Mouse (Mus musculus) brain, embryonic 14.5 days (tissue): Measurements from ENCODE around the gene Ppp1r13b. TPM values are rescaled to one million over a fixed set of nuclear protein-coding genes. Genes with fewer than 3 reads are reported as not detected.

Experiments used
- DNase-seq: peaks from one replicate; pipeline ENCODE4 v3.0.0-alpha.2; 2011; ENCODE audit warnings: low read depth
- CTCF ChIP-seq: fragments of 200-500 bp; IDR thresholded peaks from 2 replicates; pipeline ENCODE4 v1.5.1; 2012; ENCODE audit warnings: inconsistent platforms, mild to moderate bottlenecking, moderate library complexity, borderline replicate concordance; ENCODE audit not compliant: insufficient read depth, insufficient read length; ENCODE audit errors: extremely low read depth
- POLR2A ChIP-seq: fragments of 200-500 bp; IDR thresholded peaks from 2 replicates; pipeline ENCODE4 v1.6.1; 2012; ENCODE audit warnings: mild to moderate bottlenecking, inconsistent platforms, borderline replicate concordance; ENCODE audit not compliant: poor library complexity, insufficient read depth, insufficient read length, severe bottlenecking; ENCODE audit errors: extremely low read depth
- polyA plus RNA-seq: library from polyadenylated mRNA; depleted of rRNA; stranded (reverse); fragments of >200 nt; gene quantifications from 2 replicates; pipeline ENCODE4 v1.2.3, GENCODE M21; 2012

Gene Ppp1r13b
- polyA plus RNA-seq, 1 experiment, result 35.7 TPM

DNA sequence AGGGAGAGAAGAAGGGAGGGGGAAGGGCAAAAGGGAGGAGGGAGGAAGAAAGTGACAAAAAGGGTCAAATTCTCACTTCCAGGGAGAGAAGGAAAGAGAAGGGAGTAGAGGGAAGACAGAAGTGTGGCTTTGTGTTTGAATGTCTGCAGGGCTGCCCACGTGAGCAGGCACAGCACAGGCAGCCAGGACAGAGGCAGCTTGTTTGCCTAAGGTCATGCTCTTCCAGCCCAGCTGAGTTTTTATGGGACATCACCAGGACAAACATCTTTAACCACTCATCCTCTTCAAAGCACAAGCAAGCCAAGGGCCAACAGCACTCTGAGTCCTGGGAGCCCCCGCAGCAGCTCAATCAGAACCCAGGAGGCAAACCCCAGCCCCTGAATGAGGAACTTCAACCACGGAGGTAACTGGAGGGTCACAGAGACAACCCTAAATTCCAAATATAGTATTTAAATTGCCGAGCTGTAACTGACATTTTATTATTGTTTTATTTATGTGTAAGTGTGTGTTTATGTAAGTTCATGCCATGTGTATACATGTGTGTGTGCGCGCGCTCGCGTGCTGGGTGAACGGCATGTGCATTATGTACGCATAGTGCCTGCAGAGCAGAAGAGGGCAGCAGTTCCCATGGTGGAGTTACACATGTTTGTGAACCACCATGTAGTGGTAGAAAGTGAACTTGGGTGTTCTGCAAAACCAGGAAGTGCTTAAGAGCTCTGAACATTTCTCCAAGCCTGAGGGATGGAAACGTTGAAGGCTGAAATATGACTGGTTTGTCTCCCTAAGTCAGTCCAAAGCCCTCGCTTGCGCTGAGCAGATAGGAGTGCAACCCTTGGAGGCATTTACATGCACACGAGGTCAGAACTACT is 65.1 kb downstream of the Ppp1r13b start:
- DNase-seq, result no peak
- no peak for TF ChIP-seq CTCF

DNA sequence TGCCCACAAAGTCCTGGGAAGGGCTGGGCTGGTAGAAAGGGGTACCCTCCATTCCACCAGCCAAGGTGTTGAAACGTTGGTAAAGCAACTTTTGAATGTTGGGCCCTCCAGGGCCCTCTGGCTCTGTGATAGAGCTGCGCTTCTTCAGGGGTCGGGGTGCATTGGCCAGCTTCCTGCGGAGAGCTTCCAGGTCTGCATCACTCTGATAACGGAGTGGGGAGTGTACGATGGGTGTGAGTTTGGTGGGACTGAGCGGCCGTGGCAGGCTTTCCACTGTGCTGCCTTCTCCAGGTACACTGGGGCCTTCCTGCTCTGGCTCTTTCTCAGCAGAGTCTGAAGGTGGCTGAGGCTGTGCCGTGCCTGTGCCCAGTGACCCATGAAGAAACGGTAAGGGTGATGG is 74.5 kb downstream of the Ppp1r13b start:
- DNase-seq, result no peak
- TF ChIP-seq POLR2A (no peak), CTCF (no peak)

DNA sequence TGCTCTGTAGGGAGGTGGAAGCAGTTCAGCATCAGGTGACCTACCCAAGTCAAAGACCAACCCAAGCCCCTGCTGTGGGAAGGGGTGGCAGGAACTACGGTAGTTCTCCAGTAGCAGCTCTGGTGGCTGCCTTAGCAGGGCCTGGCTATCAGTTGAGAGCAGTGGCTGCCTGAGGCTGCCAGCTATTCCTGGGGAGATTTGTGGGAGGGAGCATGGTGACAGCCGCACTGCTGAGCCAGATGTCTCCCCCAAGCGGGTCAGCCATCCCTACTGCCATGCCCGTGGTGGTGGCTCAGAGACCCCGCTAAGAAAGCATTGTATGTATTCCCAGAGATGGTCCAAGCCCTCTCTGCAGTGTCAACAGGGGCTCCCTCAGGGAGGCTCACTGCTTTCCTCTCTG is 75.3 kb downstream of the Ppp1r13b start:
- no peak for DNase-seq
- TF ChIP-seq POLR2A (no peak), CTCF (no peak)

DNA sequence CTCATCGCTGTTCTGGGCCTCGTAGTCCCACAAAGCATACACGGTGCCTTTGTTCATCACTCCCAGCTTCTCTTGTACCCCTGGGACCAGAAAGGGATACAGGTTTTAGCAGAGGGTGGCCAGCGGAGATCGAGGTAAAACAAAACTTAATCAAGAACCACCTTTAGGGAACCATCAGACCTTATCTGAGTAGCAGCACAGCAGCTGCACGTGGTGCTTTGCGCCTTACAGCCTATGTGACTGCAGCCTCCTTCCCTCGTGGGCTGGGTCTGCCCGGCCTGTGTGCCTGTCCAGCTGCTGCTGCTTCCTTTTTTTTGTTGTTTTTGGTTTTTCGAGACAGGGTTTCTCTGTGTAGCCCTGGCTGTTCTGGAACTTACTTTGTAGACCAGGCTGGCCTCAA is 77.5 kb downstream of the Ppp1r13b start:
- no peak for DNase-seq
- TF ChIP-seq CTCF (no peak), POLR2A (no peak)

DNA sequence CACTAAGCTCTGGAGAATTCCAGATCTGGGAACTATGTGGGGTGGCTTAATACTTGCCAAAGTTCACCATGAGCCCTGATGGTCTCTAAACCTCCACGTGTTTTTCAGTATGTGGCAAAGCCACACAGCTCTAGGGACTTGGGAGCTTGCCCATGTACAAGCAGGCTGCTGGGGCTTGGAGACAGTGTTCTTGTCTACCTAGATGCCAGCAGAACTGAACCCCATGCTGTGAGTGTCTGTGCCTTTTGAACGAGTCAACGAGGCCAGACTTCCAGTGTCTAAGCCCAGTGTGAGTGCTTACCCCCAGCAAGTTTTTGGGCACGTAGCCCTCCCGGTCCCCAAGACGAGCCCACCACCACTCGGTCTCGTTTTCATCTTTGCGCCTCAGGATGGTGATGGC is 78.0 kb downstream of the Ppp1r13b start:
- DNase-seq, result peak; percentile 35
- TF ChIP-seq POLR2A, result no peak
- TF ChIP-seq CTCF, result no peak

DNA sequence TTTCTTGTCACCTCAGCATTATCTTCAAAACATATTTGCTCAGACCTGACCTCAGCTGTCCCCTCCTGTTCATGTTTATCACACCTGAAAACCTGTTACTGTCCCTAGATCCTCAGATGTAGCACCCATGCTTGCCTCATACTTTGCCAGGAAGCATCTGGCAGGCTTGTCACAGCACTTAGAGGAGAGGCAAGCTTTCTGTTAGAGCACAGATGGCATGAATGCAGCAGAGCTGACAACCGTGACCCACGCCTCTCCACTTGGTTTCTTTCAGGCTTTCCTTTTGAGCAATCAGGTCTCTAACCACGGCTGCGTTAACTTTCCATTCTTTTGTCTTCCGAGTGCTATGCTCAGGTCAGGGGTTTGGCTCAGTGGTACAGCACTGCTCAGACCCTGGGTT is 78.5 kb downstream of the Ppp1r13b start:
- peak; percentile 77 for DNase-seq
- TF ChIP-seq POLR2A (no peak), CTCF (no peak)

DNA sequence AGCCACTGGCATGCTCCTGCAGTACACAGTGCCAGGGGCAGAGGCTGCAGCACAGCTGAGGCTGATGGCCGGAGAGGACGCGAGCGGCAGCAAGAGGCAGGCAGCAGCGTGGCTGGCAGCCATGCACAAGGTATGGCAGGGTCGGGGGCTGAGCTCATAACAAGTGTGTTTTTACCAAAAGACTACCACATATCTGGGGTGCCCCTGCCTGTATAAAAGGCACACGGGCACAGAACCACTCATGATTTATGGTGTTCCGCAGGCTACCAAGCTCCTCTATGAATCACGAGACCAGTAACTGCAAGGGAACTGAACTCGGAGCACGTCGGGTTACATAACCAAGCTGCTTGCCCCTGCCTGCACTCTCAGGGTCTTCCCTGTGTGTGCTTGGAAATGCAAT is 80.4 kb downstream of the Ppp1r13b start:
- TF ChIP-seq CTCF (no peak), POLR2A (no peak)
- no peak for DNase-seq

DNA sequence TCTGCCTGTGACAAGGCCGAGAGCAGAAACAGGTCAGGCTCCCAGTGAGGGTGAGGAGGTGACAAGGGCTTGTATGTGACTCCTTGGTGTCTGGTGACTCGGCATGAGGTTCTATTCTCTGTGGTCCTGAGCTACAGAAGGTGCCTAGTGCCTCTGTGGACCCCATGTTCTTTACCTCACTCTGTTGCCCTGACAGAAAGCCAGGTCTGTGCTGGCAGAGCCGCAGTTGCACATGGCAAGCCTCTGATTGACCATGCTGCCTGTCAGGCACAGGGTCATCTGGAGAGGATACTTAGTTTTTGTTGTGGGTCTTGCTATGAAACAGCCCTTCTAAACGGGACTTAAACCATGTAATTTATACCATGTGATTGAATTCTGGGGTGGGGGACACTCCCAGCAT is 86.0 kb downstream of the Ppp1r13b start:
- no peak for DNase-seq
- TF ChIP-seq CTCF (no peak), POLR2A (no peak)

DNA sequence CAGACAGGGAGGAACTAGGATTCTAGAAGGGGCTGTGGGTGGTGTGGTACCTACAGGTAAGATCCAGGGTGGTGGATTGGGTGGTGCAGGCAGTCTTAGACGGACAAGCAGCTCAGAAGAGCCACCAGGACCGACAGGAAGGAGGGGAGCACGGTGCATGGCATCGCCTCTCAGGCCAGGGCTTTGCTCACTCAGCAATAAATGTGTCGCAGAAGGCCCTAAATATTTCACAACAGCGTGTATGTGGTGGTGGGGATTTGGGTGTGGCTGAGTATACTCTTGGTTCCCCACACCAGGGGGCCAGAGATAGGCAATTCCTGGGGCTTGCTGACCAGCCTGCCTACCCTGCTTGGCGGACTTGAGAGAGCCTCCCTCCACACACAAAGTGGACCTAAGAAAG is 87.2 kb downstream of the Ppp1r13b start:
- DNase-seq, result no peak
- TF ChIP-seq CTCF (no peak), POLR2A (no peak)

DNA sequence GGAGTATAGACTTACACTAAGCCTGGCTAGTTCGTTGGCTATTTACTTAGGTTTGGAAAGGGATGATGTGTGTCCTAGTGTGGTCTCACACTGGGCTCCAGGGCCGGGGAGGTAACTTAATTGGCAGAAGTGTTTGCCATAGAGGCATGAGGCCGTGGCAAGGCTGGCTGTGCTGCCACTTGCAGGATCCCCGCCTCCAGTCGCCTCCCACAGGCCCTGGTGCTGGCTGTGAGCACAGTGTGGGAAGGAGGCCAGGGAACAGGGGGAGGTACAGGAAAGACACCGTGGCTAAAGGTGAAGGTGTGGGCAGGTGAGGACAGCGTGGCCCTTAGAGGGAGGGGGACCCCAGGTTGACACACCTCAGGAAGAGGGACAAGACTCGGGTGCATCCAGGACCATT is 88.0 kb downstream of the Ppp1r13b start:
- TF ChIP-seq CTCF, result no peak

DNA sequence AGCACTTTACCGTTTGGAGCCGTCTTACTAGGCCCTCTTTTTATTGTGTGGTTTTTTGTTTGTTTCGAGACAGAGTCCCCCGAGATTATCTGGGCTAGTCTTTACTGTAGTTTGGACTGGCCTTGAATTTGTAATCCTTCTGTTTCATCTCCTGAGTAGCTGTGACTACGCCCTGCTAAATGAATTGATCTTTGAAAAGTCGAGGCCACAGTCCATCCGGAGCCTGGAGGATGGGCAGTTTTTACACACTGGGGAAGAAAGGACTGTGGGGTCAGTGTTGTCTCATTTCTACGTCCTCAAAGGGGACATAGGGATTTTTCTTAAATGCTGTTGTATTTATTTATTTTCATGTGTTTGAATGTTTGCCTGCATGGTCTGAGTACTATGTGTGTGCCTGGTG is 89.9 kb downstream of the Ppp1r13b start:
- TF ChIP-seq POLR2A (no peak), CTCF (no peak)
- DNase-seq, result no peak

More for the DNA sequence above, 88.0 kb downstream of the Ppp1r13b start:
- DNase-seq, result no peak

DNA sequence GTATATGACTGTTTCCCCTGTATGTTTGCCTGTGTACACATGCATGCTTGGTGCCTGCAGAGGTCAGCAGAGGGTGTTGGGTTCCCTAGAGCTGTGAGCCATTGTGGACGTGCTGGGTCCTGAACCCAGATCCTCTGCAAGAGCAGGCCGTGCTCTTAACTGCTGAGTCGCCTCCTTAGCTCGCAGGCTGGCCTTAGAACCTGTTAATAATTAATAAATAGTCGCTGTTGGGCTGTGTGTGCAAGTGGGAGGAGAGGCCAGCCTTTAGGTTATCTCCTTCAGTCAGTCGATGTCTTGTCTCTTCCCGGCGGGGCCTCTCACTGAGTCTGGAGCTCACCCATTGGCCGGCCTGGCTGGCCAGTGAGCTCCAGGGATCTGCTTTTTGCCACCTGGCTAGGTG is 90.9 kb downstream of the Ppp1r13b start:
- DNase-seq, result no peak

More for the DNA sequence above, 90.9 kb downstream of the Ppp1r13b start:
- TF ChIP-seq CTCF (no peak), POLR2A (no peak)
